Mouse (Mus musculus): ENCODE results near the gene Slc48a1.

Gene Slc48a1

DNA sequence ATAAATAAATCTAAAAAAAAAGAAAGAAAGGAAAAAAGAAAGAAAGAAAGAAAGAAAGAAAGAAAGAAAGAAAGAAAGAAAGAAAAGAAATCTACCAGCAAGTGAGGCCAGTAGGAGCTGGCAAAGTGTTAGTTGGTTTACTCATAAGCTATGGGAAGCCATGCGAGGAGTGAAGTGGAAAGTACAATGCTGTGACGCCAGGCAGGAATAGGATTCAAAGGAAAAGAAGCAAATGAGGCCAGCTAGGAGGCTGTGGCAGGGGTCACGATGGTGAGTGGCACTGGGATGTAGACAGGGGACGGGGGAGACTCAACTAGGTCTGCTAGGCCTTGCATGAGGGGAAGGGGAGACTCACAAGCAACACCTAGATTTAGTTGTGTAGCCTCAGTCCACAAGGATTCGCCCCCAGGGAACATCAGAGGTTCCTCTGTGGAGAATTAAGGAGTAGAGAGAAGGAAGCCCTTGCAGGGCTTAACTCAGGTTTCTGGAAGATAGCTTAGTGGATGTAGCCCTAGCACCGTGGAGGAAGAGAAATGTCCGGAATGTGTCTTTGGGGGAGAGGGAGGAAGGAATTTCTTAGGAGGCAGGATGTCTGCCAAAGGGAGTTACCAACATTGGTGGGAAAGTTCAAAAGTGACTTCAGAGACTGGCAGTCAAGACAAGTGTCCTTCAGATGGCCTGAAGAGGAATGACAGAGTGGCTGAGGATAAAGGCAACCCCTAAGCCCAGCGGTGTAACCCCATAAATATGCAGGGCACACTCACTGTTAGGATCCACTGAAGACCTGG is at the start of gene Slc48a1:
Gene Slc48a1 (plus strand): TSS at position 210 of the 788 bp plus-strand sequence.
- WGBS: 83% methylated on average over 8 of the region's 8 CpGs

DNA sequence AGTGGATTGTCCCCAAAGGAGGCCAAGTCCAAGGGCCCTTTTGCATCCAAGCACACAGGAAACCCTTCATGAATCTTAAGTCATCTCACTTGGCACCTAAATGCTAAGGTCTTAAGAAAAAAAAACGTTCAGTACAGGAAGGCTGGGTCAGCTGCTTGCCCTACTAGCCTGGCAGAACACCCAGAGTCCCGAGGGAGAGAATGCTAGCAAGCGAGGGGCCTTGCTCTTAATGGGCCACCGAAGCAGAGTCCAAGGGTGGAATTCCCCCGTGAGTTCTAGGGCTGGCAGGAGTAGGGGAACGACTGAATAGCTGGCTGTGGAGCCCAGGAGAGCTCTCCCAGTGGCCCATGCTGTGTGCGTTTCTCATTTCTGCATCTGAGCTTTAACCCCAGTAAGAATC is 49.5 kb upstream of the Slc48a1 start:
- 61% methylated on average over 7 of the region's 7 CpGs for WGBS

DNA sequence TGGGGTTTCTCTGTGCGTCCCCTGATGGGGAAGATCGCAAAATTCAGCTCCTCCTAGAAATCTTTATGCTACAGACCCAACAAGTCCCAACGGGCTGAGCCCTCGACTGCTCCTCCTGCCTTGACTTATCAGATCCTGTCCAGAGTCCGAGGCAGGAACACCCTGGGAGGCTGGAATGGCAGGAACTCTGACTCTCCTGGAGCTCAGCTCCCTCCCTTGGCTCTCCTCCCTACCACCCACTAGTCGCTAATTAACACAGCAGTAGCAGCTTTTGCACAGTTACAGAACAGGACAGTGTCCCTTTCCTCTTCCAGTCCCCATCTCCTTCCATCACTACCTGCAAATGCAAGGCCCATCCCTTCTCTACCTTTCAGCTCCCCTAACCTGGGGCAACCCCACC is 48.0 kb upstream of the Slc48a1 start:
- WGBS: 76% methylated on average over 6 of the region's 6 CpGs

DNA sequence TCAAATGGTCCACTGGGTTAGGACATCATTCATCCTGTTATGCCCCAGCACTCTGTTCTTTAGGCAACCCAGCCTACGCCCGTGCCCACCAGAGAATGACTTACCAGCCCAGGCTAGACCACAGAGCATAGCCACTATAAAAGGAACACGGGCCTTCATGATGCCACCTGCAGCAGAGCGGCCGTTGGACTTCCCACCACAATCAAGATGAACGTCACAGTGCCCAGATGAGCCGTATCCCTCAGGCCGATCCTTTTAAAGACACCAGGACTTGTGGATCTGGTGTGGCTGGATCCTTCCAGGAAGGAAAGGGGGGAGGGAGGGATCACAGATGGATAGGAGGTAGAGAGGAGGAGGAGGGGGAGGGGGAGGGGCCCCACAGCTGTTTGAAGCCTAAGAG is 47.2 kb upstream of the Slc48a1 start, which contains the start of gene Endou:
Gene Endou (minus strand): TSS at position 229 of the 400 bp plus-strand sequence.
- WGBS: 92% methylated on average over 8 of the region's 8 CpGs

DNA sequence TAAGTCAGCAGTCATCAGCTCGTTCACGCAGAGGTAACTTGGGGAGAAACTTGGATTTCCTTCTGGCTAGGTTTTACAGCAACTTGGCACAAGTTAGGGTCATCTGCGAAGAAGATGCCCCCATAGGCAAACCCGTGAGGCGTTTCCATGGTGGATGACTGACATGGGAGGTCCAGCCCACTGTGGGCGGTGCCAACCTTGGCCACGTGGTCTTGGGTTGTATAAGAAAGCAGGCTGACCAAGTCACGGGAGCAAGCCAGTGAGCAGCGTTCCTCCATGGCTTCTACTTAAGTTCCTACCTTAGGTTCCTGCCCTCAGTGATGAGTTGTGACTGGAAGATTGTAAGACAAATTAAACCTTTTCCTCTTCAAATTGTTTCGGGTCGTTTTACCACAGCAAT is 46.3 kb upstream of the Slc48a1 start:
- WGBS: 92% methylated on average over 11 of the region's 11 CpGs

DNA sequence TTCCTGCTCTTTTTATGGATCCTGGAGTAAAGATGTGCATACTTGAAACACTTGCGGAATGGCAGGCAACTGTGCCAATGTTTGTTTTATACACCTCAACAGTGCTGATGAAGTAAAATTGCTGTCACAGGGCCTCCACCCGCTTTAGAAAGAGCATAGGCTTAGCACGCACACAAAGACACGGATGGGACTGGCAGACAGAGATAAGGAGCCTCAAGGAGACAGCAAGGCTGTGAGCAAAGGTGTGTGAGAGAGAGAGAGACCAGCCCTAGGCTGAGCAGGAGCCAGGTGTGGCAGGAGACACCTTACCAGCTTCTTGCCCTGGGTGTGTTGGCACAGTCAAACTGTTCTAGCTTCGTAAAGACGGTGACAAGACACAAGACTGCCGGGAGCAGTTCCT is 39.4 kb upstream of the Slc48a1 start:
- 94% methylated on average over 7 of the region's 7 CpGs for WGBS

DNA sequence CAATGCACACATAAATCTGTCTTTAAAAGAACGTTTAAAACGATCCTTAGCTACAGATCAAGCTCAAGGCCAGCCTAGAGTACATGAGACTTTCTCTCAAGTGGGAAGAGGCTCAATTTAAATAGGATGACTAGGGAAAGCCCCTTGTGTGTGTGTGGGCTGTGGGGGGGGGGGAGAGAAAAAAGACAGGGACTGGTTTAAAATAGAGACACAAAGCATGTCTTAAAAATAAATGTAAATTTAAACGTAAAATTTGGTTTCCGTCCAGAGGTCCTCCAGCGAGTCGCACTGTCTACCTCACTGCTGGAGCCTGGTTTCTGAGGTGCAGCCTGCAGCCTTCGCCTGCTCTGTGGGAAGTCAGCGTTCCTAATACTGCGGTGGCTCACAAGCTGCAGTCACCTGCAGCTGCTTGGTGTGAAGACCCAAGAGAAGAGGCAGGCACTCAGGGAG is 38.0 kb upstream of the Slc48a1 start:
- 73% methylated on average over 9 of the region's 9 CpGs for WGBS

DNA sequence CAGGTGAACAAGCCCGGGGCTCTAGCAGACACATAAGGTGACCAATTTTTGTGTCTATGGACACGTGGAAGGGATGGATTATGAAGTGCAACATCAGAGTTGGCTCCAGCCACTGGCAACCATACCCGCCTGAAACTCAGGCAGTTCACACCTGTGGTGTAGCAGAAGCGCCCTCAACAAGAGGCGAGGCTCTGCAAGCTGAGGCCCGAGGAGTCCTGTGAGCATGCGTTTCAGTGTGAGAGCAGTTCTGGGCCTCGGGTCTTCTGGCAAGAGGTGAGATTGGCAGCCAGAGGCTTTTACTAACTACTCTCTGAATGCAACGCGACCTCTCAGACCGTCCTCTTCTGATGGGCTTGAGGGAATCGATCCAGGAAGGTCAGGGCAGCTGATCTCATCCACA is 36.7 kb upstream of the Slc48a1 start:
- 80% methylated on average over 12 of the region's 12 CpGs for WGBS

DNA sequence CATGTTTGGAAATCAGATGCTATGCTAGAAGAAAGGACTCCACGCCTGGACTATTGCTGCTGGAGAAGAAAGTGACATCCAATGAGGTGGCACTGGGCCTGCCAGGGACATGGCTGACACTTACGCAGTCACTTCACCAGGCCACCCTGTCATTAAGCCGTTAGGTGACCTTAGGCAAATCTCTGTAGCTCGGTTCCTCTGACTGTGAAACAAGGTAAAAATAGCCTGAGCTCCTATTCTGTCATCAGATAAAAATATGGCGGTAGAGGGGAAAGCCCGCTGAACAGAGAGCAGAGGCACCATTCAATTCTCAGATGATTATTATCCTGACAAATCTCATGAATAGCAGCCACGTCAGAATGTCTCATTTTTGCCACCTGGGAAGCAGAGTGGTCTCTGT is 36.2 kb upstream of the Slc48a1 start:
- 62% methylated on average over 7 of the region's 7 CpGs for WGBS

DNA sequence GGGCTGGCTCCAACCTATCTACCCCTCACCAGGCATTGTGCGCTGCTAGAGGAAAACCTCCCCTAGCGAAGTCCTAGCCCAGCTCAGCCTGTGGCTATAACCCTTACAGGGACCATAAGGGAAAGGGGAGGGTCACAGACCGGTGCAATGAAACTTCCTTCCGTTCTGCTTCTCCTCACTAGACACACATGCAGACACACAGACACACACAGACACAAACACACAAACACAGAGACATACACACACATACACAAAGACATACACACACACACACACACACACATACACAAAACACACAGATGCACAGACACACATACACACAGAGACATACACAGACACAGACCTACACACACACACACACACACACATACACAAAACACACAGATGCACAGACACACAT is 35.7 kb upstream of the Slc48a1 start:
- WGBS: 76% methylated on average over 4 of the region's 4 CpGs

DNA sequence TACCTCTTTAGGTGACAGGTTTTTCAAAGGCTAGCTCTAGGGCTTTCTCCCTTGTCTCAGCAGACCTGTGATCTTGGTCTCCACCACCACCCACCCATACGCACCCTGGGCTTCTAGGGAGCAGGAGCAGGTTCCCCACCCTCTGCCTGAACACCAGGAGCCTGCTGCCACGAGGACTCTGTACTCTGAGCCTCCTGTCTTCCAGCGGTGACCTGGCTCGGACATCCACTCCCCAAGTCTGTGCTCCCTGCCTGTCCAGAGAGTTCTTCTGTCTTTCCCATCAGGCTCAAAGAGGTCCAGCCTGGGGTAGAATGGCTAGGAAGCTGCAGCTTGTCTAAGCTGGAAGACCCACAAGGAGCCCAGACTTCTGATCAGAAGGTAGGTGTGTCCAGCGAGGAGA is 35.1 kb upstream of the Slc48a1 start:
- 91% methylated on average over 5 of the region's 5 CpGs for WGBS

DNA sequence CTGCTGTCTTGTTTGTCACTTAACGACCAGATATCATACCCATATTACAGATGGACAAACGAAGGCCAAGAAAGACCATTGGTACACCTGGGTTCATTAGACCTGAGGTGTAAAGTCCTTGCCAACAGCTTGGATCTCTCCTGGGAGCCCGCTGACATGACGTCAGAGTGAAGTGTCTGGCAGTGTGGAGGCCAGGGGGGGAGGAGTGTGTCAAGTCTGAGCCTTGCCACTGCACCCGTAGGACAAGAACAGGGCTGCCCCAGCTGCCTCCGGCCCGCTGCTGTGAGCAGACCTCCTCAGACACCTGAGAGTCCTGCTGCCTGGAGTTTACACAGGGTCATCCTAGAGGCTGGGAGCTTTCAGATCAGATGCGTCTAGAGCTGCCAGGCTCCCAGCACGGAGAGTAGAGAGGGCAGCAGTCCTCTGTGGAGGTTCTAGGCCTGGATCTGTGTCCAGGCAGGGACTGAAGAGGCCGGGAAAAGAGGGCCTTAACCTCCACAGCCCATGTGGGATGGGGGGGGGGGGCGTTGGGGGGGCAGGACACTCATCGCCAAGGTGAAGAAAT is 34.3 kb upstream of the Slc48a1 start:
- 86% methylated on average over 11 of the region's 12 CpGs for WGBS

DNA sequence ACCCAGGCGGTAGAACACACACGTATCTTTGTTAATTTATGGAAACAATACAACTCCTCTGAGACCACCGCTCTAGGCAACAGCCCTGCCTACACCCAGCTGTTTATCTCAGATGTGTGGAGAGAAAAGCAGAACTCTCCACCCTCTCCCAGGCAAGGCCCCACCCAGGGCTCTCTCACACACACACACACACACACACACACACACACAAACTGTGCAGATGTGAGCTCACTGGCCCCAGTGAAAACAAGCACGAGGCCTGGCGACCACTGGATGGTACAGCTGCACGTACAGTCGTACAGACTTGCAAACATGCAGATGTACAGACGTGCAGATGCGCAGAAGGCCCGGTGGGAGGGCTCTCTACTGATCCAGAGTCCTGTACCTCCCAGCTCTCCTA is 33.4 kb upstream of the Slc48a1 start:
- WGBS: 70% methylated on average over 10 of the region's 10 CpGs

DNA sequence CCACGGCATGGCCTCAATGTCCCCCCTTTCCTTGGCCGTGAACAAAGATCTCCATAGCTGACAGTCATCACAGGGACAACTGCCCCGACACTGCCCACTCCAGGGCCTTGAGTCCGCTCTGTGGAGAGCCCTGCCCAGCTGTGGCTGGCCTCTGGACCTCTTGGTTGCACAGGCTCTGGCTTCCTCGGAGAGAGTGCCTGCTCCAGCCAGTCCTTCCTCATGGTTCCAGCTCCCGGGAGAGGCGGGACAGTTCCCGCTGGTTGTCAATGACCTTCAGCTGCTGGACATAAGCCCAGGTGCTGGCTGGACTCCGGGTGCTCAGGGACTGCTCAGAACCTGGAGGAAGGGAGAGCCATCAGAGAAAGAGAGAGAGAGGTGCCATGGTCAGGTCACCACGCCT is 33.0 kb upstream of the Slc48a1 start:
- WGBS: 60% methylated on average over 10 of the region's 10 CpGs

DNA sequence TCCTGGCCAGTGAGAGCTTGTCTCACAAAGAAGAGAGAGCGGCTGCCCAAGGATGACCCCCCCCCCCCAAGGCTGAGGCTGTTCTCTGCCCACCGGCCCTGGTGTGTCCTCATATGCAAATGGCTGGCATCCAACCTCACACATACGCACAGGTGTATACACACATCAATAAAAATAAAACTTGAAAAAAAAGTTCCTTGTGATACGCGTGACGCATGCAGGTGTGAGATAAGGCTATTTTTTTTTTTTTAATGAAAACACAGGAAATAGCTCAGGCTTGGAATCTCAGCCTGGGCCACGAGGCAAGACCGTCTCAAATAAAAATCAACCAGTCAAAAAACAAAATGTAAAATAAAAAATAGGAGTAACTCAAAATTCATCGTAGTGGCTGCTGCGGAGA is 32.0 kb upstream of the Slc48a1 start:
- WGBS: 79% methylated on average over 10 of the region's 10 CpGs

DNA sequence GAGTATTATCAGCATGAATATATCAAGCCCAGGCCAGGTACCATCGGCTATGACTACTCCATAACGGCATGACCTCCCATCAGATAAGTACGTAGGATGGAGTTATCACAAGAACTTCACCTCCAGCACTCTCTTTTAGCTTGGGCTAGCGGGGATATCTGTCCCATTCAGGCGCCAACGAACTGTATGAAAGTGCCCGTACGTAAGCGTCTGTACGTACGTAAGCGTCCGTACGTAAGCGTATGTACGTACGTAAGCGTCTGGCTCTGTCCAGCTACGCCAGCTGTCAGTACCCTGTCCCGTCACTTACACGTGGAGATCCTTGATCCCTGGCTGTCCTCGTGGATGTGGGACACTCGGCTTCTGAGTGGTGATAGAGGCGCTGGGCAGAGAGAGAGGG is 31.6 kb upstream of the Slc48a1 start:
- WGBS: 96% methylated on average over 24 of the region's 24 CpGs

DNA sequence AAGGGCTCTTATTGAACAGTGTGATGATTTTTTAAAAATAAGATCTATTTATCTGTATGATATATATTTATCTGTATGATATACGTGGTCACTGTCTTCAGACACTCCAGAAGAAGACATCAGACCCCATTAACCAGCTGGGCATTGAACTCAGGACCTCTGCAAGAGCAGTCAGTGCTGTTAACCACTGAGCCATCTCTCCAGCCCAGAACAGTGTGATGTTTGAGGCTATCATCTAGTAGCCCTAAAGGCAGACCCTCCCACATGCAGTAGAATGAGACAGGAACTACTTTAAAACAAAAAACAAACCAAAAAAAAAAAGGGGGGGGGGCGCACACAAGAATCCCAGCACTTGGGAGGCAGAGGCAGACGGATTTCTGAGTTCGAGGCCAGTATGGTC is 30.8 kb upstream of the Slc48a1 start:
- WGBS: 92% methylated on average over 4 of the region's 4 CpGs

DNA sequence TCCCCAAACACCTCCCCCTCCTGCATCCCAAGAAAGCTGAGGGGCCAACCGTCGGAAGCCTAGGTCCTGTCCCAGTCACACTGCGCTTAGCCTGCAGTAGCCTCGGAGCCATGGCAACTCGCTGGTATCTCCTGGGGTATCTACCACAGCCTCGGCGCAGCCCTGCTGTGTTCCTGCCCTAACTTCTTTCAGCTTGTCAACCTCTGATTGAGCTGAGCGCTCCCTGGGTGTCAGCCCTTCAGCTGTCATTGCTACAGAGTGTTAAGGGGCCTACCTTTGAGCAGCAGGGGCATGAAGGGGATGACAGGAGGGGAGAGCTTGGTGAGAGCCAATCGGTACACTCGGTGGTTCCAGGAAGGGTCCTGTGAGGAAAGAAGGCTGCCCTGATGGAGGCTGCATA is 30.0 kb upstream of the Slc48a1 start:
- WGBS: 86% methylated on average over 10 of the region's 10 CpGs

DNA sequence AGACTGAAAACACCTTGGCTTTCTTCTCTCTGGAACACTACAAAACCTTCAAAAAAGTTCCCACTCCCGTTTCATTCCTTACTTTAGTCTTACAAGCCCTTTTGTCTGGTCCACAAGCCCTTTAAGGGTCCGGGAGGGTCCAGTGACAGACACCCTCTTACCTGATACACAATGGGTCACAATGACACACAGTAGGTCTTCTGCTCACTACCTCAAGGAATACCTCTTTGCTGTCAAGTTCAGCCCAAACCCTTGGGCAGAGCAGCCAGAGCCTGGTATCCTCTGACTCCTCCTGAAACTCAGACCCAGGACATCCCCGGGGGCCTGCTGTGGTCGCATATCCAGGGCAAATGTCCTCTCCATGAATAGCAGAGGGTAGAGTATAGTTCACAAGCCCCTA is 29.4 kb upstream of the Slc48a1 start:
- 97% methylated on average over 4 of the region's 4 CpGs for WGBS

DNA sequence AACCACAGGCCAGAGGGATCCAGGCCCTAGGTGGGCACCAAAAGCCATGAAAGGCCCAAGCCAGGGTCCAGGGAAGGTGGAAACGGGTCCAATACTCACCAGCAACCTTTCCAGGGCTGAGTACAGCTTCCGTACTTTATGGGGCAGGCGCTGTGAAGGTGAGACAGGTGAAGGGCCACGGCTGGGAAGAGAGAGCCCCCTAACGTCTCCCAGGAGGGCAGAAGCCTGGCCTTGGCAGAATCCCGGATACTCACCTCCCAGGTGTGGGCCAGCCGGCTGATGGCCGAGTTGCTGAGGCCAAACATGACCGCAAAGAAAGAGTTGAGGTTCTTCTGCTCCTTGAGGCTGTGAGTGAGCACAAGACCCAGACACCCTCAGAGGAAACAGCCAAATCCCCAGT is 28.9 kb upstream of the Slc48a1 start:
- WGBS: 95% methylated on average over 9 of the region's 9 CpGs

DNA sequence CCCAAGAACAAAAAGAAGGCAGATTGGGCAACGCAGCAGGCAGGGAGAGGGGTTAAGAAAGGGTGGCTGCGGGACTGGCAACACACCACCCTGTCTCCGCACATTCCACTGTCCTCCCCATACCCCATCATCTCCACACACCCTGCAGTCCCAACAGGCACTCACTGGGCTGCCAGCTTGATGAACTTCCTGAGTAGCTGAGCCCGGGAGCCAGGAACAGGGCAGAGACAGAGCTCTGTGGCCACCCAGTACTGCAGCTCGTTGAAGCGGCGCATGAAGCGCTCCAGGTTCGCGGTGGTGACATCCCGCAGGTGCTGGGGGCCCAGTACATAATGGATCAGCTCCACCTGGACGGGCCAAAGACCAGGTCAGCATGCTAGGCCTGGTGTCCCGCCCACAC is 28.5 kb upstream of the Slc48a1 start:
- WGBS: 87% methylated on average over 13 of the region's 13 CpGs

DNA sequence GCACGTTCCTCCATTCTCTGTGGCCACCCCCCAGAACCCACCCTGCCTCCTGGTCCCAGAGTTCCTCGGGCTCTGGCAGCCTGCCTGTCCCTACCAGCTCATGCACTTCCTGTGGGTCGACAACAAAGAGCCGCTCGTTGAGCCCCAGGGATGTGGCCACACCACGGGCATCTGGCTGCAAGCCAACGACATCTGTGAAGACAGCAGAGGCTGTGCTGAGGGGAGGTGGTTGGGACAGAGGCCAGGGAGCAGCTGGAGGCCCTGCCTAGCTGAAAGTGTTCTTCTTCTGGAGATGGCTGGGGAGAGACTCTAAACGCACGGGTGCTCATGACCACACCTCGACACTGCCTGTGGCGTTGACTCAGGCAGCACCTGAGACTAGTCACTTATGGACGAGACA is 27.6 kb upstream of the Slc48a1 start:
- 27% methylated on average over 12 of the region's 12 CpGs for WGBS

DNA sequence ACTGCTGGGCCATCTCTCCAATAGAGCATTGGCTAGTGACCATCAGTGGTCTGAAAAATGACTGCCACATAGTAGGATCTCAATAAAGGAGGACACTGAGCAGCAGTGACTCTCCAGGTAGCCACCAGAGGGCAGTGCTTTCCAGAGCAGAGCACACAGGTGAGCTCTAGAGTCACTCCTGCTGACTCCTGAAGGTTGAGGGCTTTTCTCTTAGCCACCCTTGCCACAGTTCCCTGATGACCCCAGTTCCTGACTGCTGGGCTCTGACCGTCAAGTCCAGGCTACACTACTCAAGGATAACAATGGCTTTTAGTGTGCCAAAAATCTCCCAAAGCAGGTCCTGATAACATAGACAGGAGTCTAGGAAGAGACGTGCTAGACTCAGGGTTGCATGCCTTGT is 26.6 kb upstream of the Slc48a1 start:
- 83% methylated on average over 2 of the region's 2 CpGs for WGBS

DNA sequence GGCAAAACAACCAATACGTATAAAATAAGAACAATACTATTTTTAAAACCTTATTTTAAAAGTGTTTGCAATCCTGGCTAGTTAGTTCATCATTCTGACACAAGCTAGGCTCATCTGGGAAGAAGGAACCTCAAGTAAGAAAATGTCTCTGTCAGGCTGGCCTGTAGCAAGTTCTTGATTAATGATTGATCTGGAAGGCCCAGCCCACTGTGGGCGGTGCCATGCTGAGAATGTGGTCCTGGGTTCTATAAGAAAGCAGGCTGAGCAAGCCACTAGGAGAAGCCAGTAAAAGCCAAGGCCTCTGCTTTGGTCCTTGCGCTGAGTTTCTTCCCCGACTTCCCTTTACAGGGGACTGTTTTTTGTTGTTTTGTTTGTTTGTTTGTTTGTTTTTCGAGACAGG is 25.8 kb upstream of the Slc48a1 start:
- WGBS: 84% methylated on average over 5 of the region's 5 CpGs
